Mouse (Mus musculus): ENCODE measurements around the gene Fmod. TPM values are rescaled to one million over a fixed set of nuclear protein-coding genes. Genes with fewer than 3 reads are reported as not detected.

The Fmod gene
- polyA plus RNA-seq, 1 experiment, result 55.3 TPM

- no peak for DNase-seq (ENCODE audit: low read depth)
Measured at GRCm38 (mm10) chr1:134095033-134095612, 58.1 kb downstream of the Fmod start.

- DNase-seq (ENCODE audit: low read depth), result no peak
Measured at GRCm38 (mm10) chr1:134095721-134096120, 58.7 kb downstream of the Fmod start.

- no peak for DNase-seq (ENCODE audit: low read depth)
Measured at GRCm38 (mm10) chr1:134096264-134096934, 59.3 kb downstream of the Fmod start.

GRCm38 (mm10) chr1:134097080-134097855, 60.2 kb downstream of the Fmod start:
- no peak for DNase-seq (ENCODE audit: low read depth)

Other genes with a start within 250 kb of the Fmod start
- gene Atp2b4, start 236.2 kb upstream of the Fmod start, polyA plus RNA-seq (2012; rRNA removed), result 63.6 and 107 TPM in 2 replicates
- gene Optc, start 129.3 kb upstream of the Fmod start, polyA plus RNA-seq (2012; rRNA removed), result 9.6 and 10.3 TPM in 2 replicates
- gene Prelp, start 115.8 kb upstream of the Fmod start, polyA plus RNA-seq (2012; rRNA removed), result 150 and 212 TPM in 2 replicates
- 25.2 and 30.1 TPM in 2 replicates for gene Btg2, start 41.9 kb downstream of the Fmod start, polyA plus RNA-seq (2012; rRNA removed)
- gene Chit1, start 74.0 kb downstream of the Fmod start, polyA plus RNA-seq (2012; rRNA removed), result 0.08 and 0.14 TPM in 2 replicates
- gene Chil1, start 144.9 kb downstream of the Fmod start, polyA plus RNA-seq (2012; rRNA removed), result 1.3 and 1.9 TPM in 2 replicates
- gene Mybph, start 156.2 kb downstream of the Fmod start, polyA plus RNA-seq (2012; rRNA removed), result 0.13 and 0.36 TPM in 2 replicates
- 37.4 and 52.9 TPM in 2 replicates for gene Adora1, start 198.2 kb downstream of the Fmod start, polyA plus RNA-seq (2012; rRNA removed)